Mouse (Mus musculus) forelimb bud, embryonic 11.5 days (tissue): Measurements from ENCODE around the gene Erich6b.

Experiments
- DNase-seq: peaks from one replicate; pipeline ENCODE4 v3.0.0-alpha.2; 2012; ENCODE audit warnings: low read depth, low spot score

Gene Erich6b

GRCm38 (mm10) chr14:75642080-75642479, at the start of gene Erich6b:
Erich6b (plus strand) TSS chr14:75642259.
- DNase-seq = no peak

- DNase-seq = no peak
Observed at GRCm38 (mm10) chr14:75592978-75593377, 49.1 kb upstream of the Erich6b start, which contains the start of gene Spert. Spert (minus strand) TSS chr14:75593116.

- DNase-seq = no peak
Observed at GRCm38 (mm10) chr14:75609176-75609575, 32.9 kb upstream of the Erich6b start.

GRCm38 (mm10) chr14:75616375-75616774, 25.7 kb upstream of the Erich6b start:
- DNase-seq = no peak

- no peak for DNase-seq
Observed at GRCm38 (mm10) chr14:75622984-75623383, 19.1 kb upstream of the Erich6b start.

- DNase-seq = no peak
Observed at GRCm38 (mm10) chr14:75628870-75629269, 13.2 kb upstream of the Erich6b start.

- DNase-seq = no peak
Observed at GRCm38 (mm10) chr14:75635350-75635749, 6.7 kb upstream of the Erich6b start.

- peak; percentile 36 for DNase-seq
Observed at GRCm38 (mm10) chr14:75636107-75636506, 6.0 kb upstream of the Erich6b start.

GRCm38 (mm10) chr14:75637641-75638040, 4.4 kb upstream of the Erich6b start:
- DNase-seq = no peak

GRCm38 (mm10) chr14:75640846-75641245, 1.2 kb upstream of the Erich6b start:
- peak; percentile 26 for DNase-seq

- DNase-seq = no peak
Observed at GRCm38 (mm10) chr14:75641369-75641768, 690 bp upstream of the Erich6b start.

GRCm38 (mm10) chr14:75645461-75645860, 3.4 kb downstream of the Erich6b start:
- no peak for DNase-seq

- no peak for DNase-seq
Observed at GRCm38 (mm10) chr14:75646060-75646459, 4.0 kb downstream of the Erich6b start.

- no peak for DNase-seq
Observed at GRCm38 (mm10) chr14:75646968-75647829, 5.1 kb downstream of the Erich6b start.

GRCm38 (mm10) chr14:75660936-75661335, 18.9 kb downstream of the Erich6b start:
- DNase-seq = no peak

GRCm38 (mm10) chr14:75661548-75661947, 19.5 kb downstream of the Erich6b start:
- DNase-seq = no peak

- no peak for DNase-seq
Observed at GRCm38 (mm10) chr14:75665430-75666180, 23.5 kb downstream of the Erich6b start.

GRCm38 (mm10) chr14:75669085-75669645, 27.1 kb downstream of the Erich6b start:
- DNase-seq = no peak

GRCm38 (mm10) chr14:75676316-75676715, 34.3 kb downstream of the Erich6b start:
- DNase-seq = no peak

- no peak for DNase-seq
Observed at GRCm38 (mm10) chr14:75690428-75690827, 48.4 kb downstream of the Erich6b start.

GRCm38 (mm10) chr14:75696096-75696495, 54.0 kb downstream of the Erich6b start:
- no peak for DNase-seq

GRCm38 (mm10) chr14:75697928-75698327, 55.9 kb downstream of the Erich6b start:
- no peak for DNase-seq
